Mouse (Mus musculus) embryonic facial prominence, embryonic 14.5 days (tissue): ENCODE results near the gene C2cd4b. TPM values are rescaled to one million over a fixed set of nuclear protein-coding genes. Genes with fewer than 3 reads are reported as not detected.

ENCODE experiments used
- ATAC-seq: fragments of 200-750 bp; cut with Nextera tagmentation; 2 replicates; pipeline ENCODE4 v1.8.0; 2017; ENCODE audit warnings: low read depth, moderate number of reproducible peaks, moderate TSS enrichment
- DNase-seq: peaks from one replicate; pipeline ENCODE4 v3.0.0-alpha.2; 2015; ENCODE audit warnings: low spot score
- H3K27ac ChIP-seq: fragments of 300-500 bp; sonication (generic); replicated peaks from 2 replicates; pipeline ENCODE4 v1.5.1; 2014; ENCODE audit warnings: low read depth, mild to moderate bottlenecking, low read length, moderate library complexity
- H3K27me3 ChIP-seq: fragments of 300-500 bp; sonication (generic); replicated peaks from 2 replicates; pipeline ENCODE4 v1.6.1; 2014; ENCODE audit warnings: low read length; ENCODE audit not compliant: control insufficient read depth, insufficient read depth
- H3K36me3 ChIP-seq: fragments of 300-500 bp; sonication (generic); 2 replicates; pipeline ENCODE4 v1.6.1; 2014; ENCODE audit warnings: low read length, mixed read lengths; ENCODE audit not compliant: control insufficient read depth, insufficient read depth
- H3K4me1 ChIP-seq: fragments of 300-500 bp; sonication (generic); 2 replicates; pipeline ENCODE4 v1.6.1; 2014; ENCODE audit warnings: antibody characterized with exemption, low read length; ENCODE audit not compliant: control insufficient read depth, insufficient read depth
- H3K4me2 ChIP-seq: fragments of 300-500 bp; sonication (generic); 2 replicates; pipeline ENCODE4 v1.6.1; 2014; ENCODE audit warnings: low read depth, mild to moderate bottlenecking, low read length, moderate library complexity, mixed read lengths
- H3K4me3 ChIP-seq: fragments of 300-500 bp; sonication (generic); 2 replicates; pipeline ENCODE4 v1.5.1; 2014; ENCODE audit warnings: low read depth, mild to moderate bottlenecking, low read length
- H3K9ac ChIP-seq: fragments of 300-500 bp; sonication (generic); 2 replicates; pipeline ENCODE4 v1.6.1; 2014; ENCODE audit warnings: low read depth, mild to moderate bottlenecking, low read length, moderate library complexity, mixed read lengths
- H3K9me3 ChIP-seq: fragments of 300-500 bp; sonication (generic); 2 replicates; pipeline ENCODE4 v1.6.1; 2016; ENCODE audit warnings: low read length; ENCODE audit not compliant: control insufficient read depth
- WGBS: fragments of 180-500 bp; shearing (Covaris S2); extraction: QIAGEN DNeasy Blood & Tissue Kit; methylation state at CpG from one replicate; pipeline ENCODE4 v1.1.7; 2014; 5-methylcytosine and 5-hydroxymethylcytosine counted together
- polyA plus RNA-seq: library from polyadenylated mRNA; unstranded; fragments of >200 nt; fragmentation: Nextera tagmentation; extraction: Ambion mirVana; gene quantifications from 2 replicates; pipeline ENCODE4 v1.2.1, GENCODE M21; 2014

Gene C2cd4b
- polyA plus RNA-seq, 1 experiment from 2014 or later: 1.0 TPM

DNA sequence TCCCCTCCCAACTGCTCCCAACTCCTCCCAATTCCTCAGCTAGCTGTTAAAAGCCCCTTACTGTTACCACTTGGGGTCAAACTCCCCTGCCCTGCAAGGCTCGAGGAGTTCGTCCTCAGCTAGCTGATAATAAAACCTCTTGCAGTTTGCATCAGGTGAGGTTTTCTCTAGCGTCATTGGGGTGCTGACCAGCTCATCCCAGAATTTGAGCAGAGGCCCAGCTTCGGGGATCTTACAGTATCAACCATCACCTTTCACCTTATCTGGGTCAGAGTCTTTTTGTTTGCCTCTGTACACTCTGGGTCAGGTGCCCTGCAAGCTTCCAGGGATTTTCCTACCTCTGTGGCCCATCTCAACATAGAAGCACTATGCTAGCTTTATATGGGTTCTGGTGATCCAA, 4.1 kb downstream of the C2cd4b start:
- no peaks in the 10 kb centered on the region for H3K36me3 ChIP-seq
- no peak for ATAC-seq
- no peak overlapping the region for H3K9ac ChIP-seq
- DNase-seq: no peak
- H3K4me2 ChIP-seq: no peak overlapping the region
- H3K9me3 ChIP-seq: 0 out of 2 replicates have a peak, but pooled peaks cover 4% of the 10 kb centered on the region
- no peak overlapping the region for H3K27ac ChIP-seq
- 78% methylated on average over 4 of the region's 4 CpGs for WGBS
- H3K4me3 ChIP-seq: no peak overlapping the region
- H3K4me1 ChIP-seq: 0 out of 2 replicates have a peak, but pooled peaks cover 4% of the 10 kb centered on the region
- peaks cover 29% of the 10 kb centered on the region for H3K27me3 ChIP-seq

DNA sequence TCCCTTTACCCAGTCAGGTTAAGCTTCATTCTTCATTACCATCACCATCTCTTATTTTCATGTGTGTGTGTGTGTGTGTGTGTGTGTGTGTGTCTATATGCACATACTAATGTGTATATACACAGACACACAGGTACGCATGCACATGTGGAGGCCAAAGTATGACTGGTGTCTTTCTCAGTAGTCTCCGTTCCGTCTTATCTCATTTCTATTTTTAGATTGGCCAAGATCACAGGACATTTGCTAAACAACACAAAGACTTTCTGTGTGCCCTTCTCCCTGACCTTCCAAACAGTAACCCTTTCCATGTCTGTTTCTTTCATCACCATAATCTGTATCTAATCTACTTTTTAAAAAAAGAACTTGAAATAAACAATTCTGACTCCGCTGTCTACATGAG, 7.2 kb downstream of the C2cd4b start:
- H3K27me3 ChIP-seq: peaks cover 7% of the 10 kb centered on the region; the same call in 1 of the 2 replicates
- DNase-seq: no peak
- H3K27ac ChIP-seq: no peak overlapping the region
- H3K9ac ChIP-seq: no peak overlapping the region
- H3K9me3 ChIP-seq: 0 out of 2 replicates have a peak, but pooled peaks cover 4% of the 10 kb centered on the region
- ATAC-seq: no peak
- H3K4me2 ChIP-seq: no peak overlapping the region
- H3K36me3 ChIP-seq: no peaks in the 10 kb centered on the region
- WGBS: 85% methylated on average over 4 of the region's 4 CpGs
- no peaks in the 10 kb centered on the region for H3K4me1 ChIP-seq
- no peak overlapping the region for H3K4me3 ChIP-seq

DNA sequence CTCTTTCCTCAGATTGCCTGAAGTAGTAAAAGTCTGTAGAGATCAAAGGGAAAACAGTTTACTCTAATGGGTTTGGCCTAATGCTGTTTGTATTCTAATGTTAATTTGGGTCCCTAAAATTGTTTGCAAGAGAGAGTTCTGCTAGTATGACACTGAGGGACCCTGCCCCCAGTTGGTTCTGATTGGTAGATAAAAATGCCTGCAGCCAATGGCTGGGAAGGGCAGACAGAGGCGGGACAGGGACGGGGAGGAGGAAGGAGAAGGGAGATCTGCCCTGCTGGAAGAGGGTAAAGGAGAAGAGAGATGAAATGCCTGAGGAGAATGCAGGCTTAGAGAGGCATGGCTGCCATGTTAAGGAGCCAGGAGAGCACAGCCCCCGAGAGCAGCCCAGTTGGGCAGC, 7.7 kb downstream of the C2cd4b start:
- H3K9me3 ChIP-seq: 0 out of 2 replicates have a peak, but pooled peaks cover 4% of the 10 kb centered on the region
- no peak for ATAC-seq

DNA sequence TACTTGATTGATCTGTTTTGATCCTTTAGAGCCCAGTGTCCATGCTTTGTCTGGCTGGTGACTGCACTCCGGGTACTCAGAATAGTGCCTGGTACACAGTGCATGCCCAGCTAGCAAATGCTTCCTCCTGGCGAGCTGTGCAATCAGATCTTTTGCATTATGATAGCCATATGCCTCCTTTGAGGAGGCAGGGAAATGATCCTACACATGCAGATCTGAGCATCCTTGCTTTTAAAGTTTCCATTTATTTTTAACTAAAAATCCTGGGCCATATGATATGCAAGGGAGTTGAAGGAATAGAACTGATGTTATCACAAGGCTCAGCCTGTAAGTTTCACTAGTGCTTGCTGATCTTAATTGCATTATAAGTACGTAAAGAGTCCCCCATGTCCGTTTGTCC, 9.6 kb downstream of the C2cd4b start:
- Histone ChIP-seq H3K4me3 (no peak overlapping the region), H3K9ac (no peak overlapping the region), H3K4me1 (no peaks in the 10 kb centered on the region), H3K36me3 (no peaks in the 10 kb centered on the region), H3K27me3 (no peaks in the 10 kb centered on the region), H3K4me2 (no peak overlapping the region), H3K9me3 (no peaks in the 10 kb centered on the region), H3K27ac (no peak overlapping the region)
- no peak for DNase-seq
- no peak for ATAC-seq
- 62% methylated on average over 4 of the region's 4 CpGs for WGBS

More for the DNA sequence above, 7.7 kb downstream of the C2cd4b start:
- no peak for DNase-seq
- H3K36me3 ChIP-seq: no peaks in the 10 kb centered on the region
- no peak overlapping the region for H3K27ac ChIP-seq
- H3K4me1 ChIP-seq: no peaks in the 10 kb centered on the region
- H3K27me3 ChIP-seq: peaks cover 1% of the 10 kb centered on the region; the same call in 1 of the 2 replicates
- H3K9ac ChIP-seq: no peak overlapping the region
- 40% methylated on average over 3 of the region's 3 CpGs for WGBS
- no peak overlapping the region for H3K4me3 ChIP-seq
- no peak overlapping the region for H3K4me2 ChIP-seq

DNA sequence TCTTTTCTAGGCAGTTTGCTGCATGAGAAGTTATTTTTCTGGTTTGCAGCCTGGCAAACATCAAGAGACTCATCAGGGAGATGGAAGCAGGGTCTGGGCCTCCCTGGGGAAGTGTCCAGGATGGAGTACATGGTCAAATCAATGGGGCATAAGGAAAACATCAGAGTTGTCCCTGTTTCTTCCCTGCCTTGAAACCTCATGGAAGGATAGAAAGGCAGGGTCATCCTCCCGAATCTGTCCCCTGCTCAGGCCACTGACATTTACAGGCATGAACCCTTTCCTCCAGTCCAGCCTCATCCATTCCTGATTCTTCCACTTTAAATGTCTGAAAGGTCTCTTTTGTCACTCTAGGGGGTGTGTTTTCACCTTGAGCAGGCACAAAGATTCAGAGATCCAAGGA, 10.2 kb downstream of the C2cd4b start:
- no peak overlapping the region for H3K4me2 ChIP-seq
- H3K9ac ChIP-seq: no peak overlapping the region
- no peaks in the 10 kb centered on the region for H3K9me3 ChIP-seq
- no peaks in the 10 kb centered on the region for H3K4me1 ChIP-seq
- H3K27me3 ChIP-seq: no peaks in the 10 kb centered on the region
- no peaks in the 10 kb centered on the region for H3K36me3 ChIP-seq
- DNase-seq (no peak), ATAC-seq (no peak)
- 71% methylated on average over 1 of the region's 1 CpGs for WGBS
- no peak overlapping the region for H3K27ac ChIP-seq
- H3K4me3 ChIP-seq: no peak overlapping the region

DNA sequence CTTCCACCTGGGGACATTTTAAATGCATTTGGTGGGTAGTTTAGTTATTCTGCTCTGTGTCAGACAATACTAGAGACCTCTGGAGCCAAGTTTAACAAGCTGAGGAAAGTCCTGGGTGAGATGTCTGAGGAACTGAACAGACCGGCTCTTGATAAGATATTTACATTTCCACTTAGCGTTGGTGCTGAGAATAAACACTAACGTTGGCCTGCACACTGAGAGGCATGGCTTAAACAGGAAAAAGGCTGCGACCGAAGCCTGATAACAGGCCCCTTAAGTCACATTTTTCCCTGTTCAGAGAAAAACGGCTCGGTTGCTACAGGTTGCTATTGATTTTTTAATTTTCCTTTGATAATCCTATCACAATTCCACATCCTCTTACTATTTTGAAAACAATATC, 12.1 kb downstream of the C2cd4b start:
- H3K4me1 ChIP-seq: no peaks in the 10 kb centered on the region
- H3K36me3 ChIP-seq: no peaks in the 10 kb centered on the region
- no peak overlapping the region for H3K9ac ChIP-seq
- no peak overlapping the region for H3K4me2 ChIP-seq
- H3K9me3 ChIP-seq: no peaks in the 10 kb centered on the region
- no peaks in the 10 kb centered on the region for H3K27me3 ChIP-seq
- ATAC-seq (no peak), DNase-seq (no peak)
- no peak overlapping the region for H3K27ac ChIP-seq
- no peak overlapping the region for H3K4me3 ChIP-seq
- 73% methylated on average over 7 of the region's 7 CpGs for WGBS

DNA sequence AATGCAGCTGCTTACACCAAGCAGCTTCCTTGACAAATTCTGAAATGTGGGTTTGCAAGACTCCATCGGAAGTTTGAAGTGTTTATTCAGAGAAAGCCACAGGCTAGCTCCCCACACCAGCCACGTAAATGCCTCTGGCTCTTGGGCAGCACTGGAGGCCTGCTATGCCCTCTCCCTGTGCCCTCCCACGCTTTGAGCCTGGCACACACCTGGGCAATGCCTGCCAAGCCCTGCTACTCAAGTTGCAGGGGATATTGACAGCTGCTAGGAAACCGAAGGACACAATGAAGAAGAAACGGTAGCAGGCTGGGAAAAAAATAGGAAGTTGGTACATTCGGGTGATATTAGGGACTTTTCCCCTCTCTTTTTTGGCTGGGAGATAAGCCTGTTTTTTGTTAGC, 15.0 kb downstream of the C2cd4b start:
- no peak overlapping the region for H3K9ac ChIP-seq
- no peak overlapping the region for H3K27ac ChIP-seq
- no peak overlapping the region for H3K4me2 ChIP-seq
- no peaks in the 10 kb centered on the region for H3K27me3 ChIP-seq
- no peaks in the 10 kb centered on the region for H3K4me1 ChIP-seq
- H3K9me3 ChIP-seq: no peaks in the 10 kb centered on the region
- ATAC-seq (no peak), DNase-seq (no peak)
- no peak overlapping the region for H3K4me3 ChIP-seq
- H3K36me3 ChIP-seq: no peaks in the 10 kb centered on the region
- 72% methylated on average over 6 of the region's 6 CpGs for WGBS

- H3K4me1 ChIP-seq: no peaks in the 10 kb centered on the region
- no peaks in the 10 kb centered on the region for H3K9me3 ChIP-seq
- ATAC-seq (peak; percentile 30; the same call in 1 of the 2 replicates), DNase-seq (peak; percentile 23)
- H3K9ac ChIP-seq: no peak overlapping the region
- H3K4me3 ChIP-seq: no peak overlapping the region
- H3K27ac ChIP-seq: no peak overlapping the region
- H3K36me3 ChIP-seq: no peaks in the 10 kb centered on the region
- no peaks in the 10 kb centered on the region for H3K27me3 ChIP-seq
- H3K4me2 ChIP-seq: no peak overlapping the region
- WGBS: 37% methylated on average over 8 of the region's 8 CpGs
Observed at GRCm38 (mm10) chr9:67778553-67778952, 19.3 kb downstream of the C2cd4b start.

- H3K9ac ChIP-seq: no peak overlapping the region
- no peaks in the 10 kb centered on the region for H3K36me3 ChIP-seq
- H3K27me3 ChIP-seq: no peaks in the 10 kb centered on the region
- DNase-seq (no peak), ATAC-seq (no peak)
- no peak overlapping the region for H3K4me3 ChIP-seq
- WGBS: 66% methylated on average over 6 of the region's 6 CpGs
- H3K4me1 ChIP-seq: no peaks in the 10 kb centered on the region
- no peak overlapping the region for H3K4me2 ChIP-seq
- H3K27ac ChIP-seq: no peak overlapping the region
- peaks cover 4% of the 10 kb centered on the region; the same call in 1 of the 2 replicates for H3K9me3 ChIP-seq
Observed at GRCm38 (mm10) chr9:67782786-67783185, 23.5 kb downstream of the C2cd4b start.
